Mouse (Mus musculus): ENCODE results near the gene Atp1a1.

Gene Atp1a1

DNA sequence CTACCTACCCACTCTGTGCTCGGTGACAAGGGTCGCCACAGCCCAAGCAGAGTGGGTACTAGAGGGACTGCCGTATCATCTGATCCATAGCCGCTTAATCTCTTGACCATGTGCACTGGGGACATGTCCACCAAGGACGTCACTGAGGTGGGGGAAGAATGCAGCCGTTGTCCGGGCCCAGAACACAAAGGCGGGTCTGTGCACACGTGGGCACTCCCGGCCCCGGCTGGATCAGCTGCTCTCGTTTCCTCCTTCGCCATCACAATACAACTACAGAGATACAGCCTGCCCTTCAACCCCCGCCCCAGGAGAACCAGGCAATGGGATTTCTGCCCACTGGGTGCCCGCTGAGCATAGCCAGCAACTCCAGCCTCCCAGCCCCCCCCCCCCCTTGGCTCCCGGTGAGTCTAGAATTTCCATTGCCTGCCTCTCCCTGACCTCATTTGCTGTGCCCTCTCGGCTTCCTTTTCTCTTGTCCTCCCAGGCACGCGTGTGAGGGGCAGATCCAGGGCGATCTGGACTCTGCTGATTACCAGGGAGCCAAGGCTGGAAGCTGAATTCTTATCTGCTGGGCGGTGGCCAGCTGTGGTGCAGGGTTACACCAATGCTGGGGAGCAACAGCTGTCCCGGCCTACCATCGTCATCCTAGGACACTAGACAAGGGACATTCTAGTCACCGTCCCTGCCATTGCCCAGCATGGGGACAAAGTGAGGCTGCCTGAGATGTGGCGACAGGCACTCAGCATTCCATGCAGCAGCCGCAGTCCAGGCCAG lies 52.8 kb downstream of the Atp1a1 start:
- no peak for DNase-seq

- DNase-seq, result no peak
Measured at GRCm38 (mm10) chr3:101549749-101550148, 54.7 kb downstream of the Atp1a1 start.

GRCm38 (mm10) chr3:101544116-101544515 lies 60.4 kb downstream of the Atp1a1 start:
- DNase-seq, result no peak

DNA sequence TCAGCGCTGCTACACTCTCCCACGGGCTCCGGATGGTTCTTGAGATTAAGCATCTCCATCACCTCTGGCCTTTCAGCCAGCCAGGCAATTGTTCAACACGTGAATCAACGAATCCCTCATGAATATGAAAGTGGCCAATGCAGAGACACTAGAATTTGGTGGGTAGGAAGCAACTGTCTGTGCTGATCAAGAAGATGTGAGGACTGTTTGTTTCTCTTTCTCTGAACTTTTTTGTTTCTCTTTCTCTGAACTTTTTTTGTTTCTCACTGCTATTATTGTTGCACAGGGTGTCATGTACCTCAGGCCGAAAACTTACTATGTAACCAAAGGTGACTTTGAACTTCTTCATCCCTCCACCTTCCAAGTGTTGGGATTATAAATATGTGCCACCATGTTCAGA lies 62.9 kb downstream of the Atp1a1 start:
- DNase-seq, result no peak

- no peak for DNase-seq
Measured at GRCm38 (mm10) chr3:101540568-101540967, 63.9 kb downstream of the Atp1a1 start.

- no peak for DNase-seq
Measured at GRCm38 (mm10) chr3:101536322-101536721, 68.2 kb downstream of the Atp1a1 start.

DNA sequence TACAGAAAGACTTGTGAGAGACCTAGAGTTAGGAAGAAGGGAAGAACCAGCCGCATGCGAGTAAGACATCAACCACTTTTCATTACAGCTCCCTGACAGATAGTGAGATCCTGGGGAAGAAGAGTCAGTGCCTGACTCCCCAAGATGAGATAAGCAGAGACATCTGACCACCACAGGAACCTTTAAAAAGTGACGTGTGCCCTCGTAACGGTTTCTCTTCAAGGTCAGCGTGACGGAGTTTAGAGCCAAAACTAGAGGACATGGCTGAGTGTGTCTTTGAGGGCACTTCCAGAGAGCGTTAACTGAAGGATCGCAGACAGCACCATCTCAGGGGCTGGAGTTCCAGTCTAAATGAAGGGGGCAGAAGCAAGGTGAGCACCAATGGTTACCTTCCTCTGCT lies 70.2 kb downstream of the Atp1a1 start:
- DNase-seq, result no peak

GRCm38 (mm10) chr3:101533373-101533772 lies 71.1 kb downstream of the Atp1a1 start:
- DNase-seq, result no peak

- DNase-seq, result no peak
Measured at GRCm38 (mm10) chr3:101530928-101531327, 73.6 kb downstream of the Atp1a1 start.

DNA sequence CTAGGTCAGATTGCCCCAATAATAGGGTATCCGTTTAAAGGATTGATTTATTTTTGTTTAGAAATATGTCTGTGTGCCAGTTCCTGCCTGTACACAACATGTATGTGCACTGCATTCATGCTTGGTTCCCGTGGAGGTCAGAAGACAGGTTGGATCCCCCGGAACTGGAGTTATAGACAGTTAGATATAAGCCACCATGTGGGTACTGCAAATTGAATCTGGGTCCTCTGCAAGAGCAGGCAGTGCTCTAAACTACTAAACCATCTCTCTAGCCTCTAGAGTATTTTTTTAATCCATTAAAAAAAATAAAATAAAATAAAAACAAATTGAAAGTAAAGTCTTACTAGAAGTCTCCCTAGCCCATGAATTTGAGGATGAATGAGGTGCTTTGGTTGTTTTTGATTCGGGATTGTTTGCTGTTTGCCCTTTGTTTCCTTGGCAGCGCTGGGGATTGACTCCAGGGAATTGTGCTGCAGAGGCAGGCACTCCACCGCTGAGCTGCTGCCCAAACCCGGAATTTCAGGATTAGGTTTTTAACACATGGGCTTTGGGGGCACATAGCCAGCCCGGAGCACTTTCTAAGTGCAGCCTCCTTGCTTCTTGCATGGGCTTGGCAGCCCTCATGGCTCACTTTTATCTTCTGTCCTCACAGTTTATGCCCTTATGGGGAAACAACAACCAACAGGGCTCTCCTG lies 75.4 kb downstream of the Atp1a1 start:
- no peak for DNase-seq

DNA sequence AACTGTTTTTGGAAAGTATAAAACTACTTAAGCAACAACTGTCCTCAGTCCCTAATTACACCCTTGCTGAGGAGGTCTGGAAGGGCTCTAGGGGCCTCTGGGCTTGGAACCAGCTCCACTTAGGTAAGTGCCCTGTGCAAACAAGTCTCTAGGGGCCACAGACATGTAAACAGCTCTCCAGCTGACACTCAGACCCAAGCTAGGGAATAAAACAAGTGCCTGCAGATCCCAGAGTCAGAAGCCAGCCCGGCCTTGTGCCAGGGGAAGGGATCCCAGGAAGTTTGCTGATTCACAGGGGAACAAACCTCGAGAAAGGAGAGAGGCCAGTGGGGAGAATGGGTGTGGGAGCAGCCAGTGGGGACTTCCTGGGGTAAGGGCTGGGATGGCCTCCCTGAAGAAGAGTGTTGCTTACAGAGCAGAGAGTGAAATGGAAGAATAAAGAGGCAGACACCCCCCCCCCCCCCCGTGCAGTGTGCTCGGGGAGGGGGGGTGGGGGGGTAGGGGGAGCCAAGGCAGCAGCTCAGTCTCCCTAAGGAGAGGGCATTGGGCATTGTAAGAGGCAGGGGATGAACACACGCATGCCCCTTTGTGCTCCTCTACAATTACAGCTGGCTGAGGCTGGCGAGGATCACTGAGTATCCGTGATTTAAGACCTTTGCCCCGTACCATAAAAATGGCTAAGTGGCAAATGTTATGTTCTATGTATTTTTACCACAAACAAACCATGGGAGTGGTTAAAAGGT lies 76.2 kb downstream of the Atp1a1 start:
- no peak for DNase-seq

DNA sequence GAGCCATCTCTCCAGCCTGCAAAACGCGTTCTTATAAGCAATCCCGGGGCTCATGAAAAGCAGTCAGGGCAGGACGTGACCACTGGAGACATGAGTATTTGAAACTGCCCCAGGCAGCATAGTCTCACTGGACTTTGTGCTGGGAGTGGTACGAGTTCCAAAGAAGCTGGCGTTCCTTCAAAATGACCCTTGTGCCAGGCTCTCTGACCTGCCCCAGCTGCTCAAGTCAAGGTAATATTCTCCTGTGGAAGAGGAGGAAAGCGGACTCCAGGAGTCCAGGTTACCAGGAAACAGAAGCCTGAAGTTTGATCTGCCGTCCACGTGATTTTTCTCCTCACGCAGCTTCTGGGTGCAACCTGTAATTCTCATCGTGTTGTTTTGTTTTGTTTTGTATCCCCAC lies 77.9 kb downstream of the Atp1a1 start:
- DNase-seq, result no peak
